Mouse (Mus musculus) liver, adult (tissue): ENCODE data around the gene Add3.

ENCODE experiments used
- GATA4 ChIP-seq: IDR thresholded peaks from 2 replicates; pipeline ENCODE4 v1.6.1; 2014; ENCODE audit warnings: mild to moderate bottlenecking, low read length; ENCODE audit not compliant: insufficient replicate concordance

Add3 gene

DNA sequence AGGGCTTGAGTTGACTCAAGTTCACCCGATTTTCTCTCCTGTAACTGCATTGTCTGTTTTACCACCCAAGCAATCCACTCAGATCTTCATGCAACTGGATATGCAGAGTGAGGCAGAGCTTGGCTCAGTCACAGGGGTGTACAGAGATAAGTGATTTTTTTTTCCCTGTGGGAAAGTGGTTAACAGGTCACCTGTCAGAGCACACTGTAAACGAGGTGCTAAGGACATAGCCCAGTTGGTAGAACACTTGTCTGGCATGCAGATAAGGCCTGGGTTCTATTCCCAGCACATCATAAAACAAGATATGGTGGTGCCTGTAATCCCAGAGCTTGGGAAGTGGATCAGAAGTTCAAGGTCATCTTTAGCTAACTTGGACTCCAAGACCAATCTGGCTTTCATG, 14.6 kb upstream of the Add3 start:
- no peak for TF ChIP-seq GATA4

DNA sequence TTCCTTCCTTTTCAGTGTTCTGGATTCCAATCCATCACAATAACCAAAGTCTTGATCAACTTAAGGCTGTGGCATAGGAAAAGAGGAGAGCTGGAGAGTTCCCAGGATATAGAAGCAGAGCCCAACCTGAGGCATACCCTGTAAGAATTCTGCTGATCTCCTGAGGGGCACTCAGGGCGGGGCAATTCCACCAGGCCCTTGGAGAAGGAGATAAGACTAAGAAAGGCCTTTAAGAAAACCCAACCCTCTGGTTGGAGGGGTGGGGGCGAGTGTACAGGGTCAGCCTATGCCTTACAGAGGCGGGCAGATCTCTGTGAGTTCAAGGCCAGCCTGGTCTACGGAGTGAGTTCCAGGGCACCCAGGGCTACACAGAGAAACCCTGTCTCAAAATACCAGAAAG, 13.7 kb upstream of the Add3 start:
- no peak for TF ChIP-seq GATA4

DNA sequence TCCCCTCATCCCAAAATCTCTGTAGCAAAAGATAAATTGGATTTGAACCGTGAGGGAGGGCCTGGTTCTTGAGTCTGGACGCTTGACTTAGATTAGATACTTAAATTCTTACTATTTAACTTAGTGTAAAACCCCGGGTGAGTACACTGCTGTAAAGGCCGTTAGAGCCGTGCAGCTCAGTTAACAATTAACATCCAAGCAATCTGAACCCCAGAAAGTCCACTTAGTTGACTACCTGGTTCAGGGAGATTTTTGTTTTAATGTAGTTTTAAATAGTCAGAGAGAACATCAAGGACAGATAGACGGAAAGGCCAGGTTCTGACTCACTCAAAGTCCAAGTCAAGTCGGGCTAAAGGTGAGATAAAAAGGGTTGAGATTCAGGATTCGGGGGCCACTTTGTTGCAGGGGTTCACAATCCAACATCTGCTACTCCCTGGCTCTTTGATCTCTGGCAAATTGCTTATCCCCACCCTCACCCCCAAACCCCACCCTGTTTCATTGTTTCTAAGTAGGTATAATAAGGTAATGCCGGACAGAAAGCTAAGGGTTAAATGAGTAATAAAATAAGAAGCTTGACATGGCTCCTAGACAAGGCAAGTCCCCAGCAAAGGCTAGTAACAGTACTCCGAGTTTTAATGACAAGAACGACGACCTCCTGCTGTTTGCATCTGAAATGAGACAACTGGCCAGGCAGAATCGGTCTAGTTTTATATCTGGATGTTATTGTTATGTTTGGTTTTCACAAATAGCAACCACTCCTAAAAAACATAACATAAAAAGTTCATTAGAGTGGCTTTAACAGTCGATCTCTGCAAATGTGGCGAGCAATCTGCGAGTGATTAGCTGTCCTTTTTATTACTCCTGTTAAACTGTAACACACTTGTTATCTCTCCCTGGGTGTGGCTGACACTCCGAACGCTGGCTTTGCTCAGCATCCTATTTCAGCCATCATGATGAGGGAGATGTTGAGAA, 12.6 kb upstream of the Add3 start:
- no peak for TF ChIP-seq GATA4

DNA sequence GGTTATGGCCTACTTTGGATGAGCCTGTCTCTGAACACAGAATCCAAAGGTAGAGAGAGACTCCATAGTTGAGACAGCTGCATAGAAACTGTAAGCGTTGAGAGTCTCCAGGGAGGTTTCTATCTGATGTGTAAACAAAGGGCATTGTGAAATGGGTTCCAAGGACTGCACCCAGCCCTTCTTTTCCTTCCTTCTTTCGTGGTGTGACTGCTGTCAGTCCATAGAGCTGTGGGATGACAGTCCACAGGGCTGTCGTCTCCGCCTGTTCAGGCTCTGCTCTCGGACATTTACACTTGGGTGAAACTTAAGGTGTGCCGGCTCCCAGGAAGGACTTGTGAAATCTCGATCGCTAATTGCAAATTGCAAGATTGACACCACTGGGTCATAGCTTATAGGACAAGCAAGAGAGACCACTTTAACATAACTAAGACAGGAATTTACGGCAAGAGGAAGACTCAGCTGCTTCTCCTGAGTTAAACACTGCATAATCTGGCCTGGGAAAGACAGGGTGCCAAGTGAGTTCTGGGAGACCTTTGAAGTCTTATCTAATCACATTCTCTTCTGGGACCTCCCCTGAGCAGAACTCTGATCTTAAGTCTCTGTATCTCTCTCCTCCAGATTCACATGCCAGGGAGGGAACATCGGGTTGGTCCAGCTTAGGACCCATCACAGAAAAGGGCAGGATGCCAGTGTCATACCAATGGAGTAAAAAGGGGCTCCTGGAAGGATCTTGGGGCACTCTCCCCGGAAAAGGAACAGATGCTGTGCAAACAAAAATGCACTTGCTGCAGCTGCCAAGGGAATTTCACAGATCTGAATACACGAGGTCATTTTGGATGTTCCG, 11.5 kb upstream of the Add3 start:
- no peak for TF ChIP-seq GATA4

DNA sequence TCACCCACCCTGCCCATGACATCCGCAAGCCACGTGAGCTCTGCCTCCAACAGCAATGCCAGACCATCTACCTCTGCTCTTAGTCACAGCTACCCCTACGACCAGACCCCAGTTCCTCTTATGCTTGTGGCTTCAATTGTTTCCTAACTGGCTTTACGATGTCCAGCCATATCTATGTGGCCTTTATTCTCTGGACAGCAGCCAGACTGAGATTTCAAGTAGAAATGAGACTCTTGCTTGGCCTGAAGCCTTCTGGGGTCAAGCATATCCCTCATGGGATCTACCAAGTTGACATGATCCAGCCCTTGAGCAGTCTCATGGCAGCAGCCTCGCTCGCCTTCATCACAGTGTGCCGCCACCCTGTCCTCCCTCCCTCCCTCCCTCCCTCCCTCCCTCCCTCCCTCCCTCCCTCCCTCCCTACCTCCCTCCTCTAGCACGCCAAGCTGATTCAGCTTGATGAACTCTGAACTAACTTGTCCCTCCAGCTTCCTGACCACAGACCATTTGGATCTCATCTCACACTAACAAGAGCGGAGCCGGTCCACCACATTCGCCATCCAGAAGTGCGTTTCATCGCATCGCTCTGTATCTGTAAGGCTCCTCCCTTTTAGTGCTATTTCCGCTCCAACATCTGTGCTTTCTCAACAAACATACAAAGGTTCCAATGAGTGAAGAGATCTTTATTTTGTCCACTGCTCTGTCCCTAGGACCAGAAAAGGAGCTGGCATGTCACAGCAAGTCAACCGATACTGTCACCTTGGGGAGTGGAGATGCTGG, 9.7 kb upstream of the Add3 start:
- no peak for TF ChIP-seq GATA4

DNA sequence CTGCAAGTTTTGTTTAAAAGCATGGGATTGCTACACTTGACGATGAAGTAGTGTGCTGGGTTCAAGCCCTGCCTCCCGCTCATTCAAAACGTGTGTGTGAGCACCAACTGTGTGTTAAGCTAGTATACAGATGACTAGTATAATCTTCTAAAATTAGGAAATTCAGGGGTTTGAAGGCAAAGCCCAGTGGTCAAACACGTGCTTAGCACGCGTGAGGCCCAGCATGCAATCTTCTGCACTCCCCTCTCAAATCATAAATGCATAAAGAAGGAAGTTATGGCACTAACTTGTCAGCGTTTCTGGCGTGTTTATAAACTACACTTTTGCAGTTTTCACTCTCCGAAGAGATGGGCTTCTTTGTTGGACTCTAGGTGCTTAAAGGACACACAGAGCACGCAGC, 7.8 kb upstream of the Add3 start:
- no peak for TF ChIP-seq GATA4

DNA sequence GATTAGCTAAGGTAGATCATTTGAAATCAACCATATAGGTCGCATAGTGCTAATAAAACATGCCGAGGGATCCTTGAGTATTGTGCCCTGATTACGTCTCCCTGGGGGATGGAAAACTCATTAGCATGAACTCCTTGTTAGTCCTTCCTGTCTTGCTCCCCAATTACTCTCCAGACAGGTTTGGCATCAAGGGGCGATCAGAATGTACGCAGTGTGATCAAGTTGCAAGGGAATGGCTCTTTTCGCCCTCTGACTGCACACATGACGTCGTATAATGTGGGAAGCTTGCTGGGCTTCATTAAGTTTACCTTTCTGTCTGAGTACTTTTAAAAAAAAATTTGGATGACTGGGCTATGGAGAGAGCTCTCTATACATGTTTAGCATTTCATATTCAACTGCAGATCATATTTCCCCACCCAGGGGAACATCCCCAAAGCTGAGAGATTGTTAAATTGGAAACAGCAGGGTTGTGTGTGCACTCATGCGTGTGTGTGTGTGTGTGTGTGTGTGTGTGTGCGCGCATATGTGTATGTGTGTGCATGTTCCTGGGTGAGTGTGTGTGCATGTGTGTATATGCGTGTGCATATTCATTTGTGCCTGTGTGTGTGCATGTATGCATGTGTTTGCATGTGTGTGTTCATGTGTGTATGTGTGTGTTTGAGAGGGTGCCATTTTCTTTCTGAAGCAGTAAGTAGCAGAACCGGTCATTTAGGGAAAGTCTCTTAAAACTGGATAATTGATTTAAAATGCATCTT, 3.7 kb upstream of the Add3 start:
- no peak for TF ChIP-seq GATA4

DNA sequence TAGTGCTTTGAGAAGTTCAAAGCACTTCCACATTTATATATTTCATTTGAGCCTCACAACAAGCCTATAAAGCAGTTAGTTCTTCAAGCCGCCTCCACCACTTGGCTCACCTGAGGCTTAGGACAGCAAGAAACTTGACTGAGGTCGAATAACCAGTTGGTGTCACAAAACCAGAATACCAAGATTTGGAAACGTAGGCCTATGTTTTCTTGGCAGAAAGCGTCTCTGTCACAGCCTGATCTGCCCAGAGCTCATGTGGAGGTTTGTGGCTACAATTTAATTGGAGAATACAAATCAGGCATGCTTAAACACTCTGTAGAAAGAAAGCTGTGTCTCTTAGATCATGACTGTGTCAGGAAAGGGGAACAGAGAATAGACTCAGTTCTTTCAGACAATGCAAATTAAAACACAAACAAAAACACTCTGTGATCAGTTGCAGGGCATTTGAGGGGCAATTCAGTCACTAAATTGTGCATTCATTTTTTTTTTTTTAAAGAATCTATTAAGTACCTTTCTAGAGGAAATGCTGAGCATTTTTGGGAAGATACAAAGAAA, 3.0 kb upstream of the Add3 start:
- no peak for TF ChIP-seq GATA4

DNA sequence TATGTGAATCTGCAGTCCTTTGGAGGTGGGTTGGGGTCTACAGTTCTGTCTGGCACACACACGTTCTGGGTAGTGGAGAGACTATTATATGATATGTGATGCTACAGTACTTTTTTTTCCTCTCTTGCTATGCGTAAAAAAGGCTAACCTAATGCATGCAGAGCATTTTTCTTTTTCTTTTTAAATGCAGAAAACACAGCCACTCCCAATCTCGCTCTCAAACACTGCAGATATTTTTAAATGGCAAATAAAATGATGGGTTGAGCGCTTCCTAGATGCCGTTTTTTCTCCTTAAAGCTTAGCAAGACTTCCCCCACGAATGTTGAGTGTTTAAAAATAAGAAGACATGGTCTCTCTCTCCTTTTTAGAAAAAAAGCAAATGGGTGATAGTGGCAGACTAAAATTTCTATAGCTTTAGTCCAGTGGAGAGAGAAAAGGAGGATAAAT, 584 bp downstream of the Add3 start:
- no peak for TF ChIP-seq GATA4

DNA sequence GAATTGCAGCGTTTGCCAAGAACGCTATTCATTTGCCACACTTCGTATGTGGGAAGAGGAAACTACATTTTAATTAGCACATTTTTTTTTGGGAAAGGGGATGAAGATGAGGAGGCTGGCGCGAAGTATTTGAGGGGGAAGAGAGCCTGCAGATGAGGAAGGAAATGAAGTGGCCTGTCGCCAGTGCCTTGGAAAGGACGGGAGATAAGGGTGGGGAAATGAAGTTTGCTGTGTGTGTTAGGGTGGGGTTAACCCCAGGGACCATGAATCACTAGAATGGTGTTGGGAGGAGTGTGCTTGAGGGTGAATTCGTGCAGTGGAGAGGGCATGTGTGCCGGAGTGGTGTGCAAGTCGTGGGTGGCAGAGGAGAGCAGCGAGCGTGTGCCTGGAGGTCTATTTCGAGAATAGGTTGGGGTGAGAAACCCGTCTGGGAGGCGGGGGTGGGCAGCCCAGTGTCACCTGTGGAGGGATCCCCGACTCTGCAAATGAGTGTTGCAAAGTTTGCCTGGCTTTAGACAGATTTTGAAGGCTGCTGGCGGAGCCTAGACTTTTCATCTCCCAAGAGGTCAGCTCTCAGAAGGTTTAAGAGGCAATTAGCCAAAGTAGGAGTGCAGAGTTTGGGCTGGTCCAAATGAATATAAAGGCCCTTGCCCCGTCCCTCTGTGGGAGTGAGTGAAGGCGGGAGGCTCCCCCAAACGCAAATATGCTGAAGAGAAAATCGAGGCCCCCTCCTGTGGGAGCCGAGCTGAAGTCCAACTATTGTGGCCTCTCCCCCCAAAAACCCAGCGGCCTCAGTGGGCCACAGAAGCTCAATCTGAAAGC, 1.2 kb downstream of the Add3 start:
- peak; percentile 49; the same call in 1 of the 2 replicates for TF ChIP-seq GATA4

DNA sequence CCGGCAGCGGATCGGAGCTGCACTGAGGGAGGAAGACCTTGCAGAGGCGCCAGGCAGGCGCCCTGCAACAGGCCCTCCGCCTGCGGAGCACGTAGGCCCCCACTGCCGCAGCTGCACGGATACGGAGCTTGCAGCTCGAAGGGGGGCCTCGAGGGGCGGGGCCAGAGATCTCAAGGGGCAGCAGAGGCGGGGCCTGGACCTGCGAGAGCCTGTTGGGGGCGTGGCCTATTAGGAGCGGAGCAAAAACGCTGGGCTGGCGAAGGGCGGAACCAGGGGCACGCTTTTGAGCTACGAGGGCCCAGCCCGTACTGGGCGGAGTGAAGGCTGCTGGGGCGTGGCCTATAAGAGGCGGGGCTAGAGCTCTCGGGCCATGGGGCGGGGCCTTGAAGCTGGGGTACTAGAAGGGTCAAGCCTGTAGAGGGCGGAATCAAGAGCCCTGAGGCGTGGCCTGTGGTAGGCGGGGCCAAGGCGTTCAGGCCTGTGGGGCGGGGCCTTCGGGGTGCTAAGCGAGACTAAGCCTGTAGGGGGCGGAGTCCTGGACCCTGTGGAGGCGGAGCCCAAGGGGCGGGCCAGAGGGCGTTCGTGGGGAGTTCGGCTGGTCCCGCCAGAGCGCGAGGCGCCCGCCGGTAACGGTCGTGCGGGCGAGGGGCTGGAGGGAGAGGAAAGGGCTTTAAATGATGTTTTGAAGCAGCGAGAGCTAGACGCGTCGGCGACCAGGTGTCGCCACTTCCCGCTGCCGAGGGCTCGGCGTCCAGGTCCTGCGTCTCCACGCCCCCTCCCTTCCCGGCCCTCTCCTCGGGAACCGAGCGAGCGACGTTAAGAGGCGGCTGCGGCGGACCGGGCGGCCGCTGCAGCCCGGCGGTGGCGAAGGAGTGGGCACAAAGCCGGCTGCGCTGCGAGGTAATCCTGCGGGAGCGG, 2.2 kb downstream of the Add3 start:
- TF ChIP-seq GATA4, result no peak; the same call in 1 of the 2 replicates
